Mouse (Mus musculus) erythroblast, adult 5-6 weeks (primary cell): ENCODE data around the gene Foxo6. TPM values are rescaled to one million over a fixed set of nuclear protein-coding genes. Genes with fewer than 3 reads are reported as not detected.

Experiments
- ATAC-seq: replicated peaks from 2 replicates; pipeline ENCODE4 v1.8.0; 2016; ENCODE audit warnings: moderate number of reproducible peaks, mild to moderate bottlenecking, moderate TSS enrichment, inconsistent platforms; ENCODE audit not compliant: poor library complexity, low FRiP score, severe bottlenecking
- total RNA-seq, 2 experiments: library from RNA; stranded (forward) in 1 of 2; stranded (reverse) in 1 of 2; fragments of 150-400 nt in 1 of 2; fragments of 200-764, 138-1000 nt in 1 of 2; gene quantifications; 2 replicates each; pipeline versions ENCODE4 v1.2.3 to v1.2.4; 2015 to 2017; ENCODE audit warnings: low replicate concordance in 2 of 2

The Foxo6 gene
- total RNA-seq, 2 experiments from 2014 or later: not detected

DNA sequence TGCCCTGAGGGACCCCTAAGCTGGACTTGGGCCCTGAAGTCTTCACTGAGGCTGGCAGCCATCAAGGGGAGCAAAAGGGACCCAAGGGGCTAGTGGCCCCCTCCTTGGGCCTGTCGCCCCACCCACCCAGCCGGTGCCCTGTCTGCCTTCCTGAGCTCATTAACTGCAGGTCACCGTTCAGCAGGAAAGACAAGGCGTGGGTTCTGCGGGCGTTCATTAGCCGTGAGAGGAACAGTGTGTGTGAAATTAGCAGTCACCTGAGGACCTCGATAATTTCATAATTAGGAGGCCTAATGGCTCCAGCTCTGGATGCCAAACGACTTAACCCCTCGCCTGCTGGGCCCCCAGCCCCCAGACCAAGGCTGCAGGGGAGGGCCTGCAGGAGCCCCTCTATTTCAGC, 24.9 kb downstream of the Foxo6 start:
- no peak for ATAC-seq

DNA sequence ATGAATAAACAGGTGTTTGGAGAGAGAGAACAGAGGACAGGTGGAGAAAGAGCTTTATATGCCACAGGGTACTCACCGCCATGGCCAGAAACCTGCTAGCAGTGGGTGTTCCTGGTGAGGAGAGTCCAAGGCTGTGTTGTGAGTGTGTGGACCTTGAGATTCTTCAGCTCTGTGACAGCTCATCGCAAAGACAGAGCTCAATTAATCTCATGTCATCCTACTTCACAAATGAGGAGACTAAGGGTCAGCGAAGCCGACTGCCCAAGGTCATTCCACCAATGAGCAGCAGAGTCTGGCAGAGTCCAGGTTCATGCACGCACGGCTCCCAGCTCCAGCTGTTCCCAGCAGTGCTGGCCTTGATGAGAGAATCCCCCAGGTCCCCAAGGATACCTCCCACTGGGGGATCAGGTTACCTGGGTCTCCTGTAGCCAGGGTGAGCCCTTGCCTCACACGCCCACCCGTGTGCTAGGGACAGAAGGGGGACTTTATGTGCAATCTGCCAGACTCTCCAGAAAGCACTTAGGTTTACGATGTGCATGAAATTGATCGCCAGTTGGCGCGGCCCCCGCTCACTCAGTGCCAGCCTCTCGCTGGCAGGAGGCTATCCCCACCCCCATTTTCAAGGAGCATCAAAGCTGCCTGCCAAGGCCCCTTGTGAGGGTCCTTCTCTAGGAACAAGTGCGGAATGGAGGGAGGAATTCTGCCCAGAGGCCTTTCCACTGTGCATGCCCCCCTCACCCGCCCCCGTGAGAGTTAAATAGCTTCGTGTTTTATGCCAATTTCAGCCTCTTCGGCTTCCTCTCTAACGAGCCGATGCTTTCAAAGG, 27.6 kb downstream of the Foxo6 start:
- no peak for ATAC-seq

DNA sequence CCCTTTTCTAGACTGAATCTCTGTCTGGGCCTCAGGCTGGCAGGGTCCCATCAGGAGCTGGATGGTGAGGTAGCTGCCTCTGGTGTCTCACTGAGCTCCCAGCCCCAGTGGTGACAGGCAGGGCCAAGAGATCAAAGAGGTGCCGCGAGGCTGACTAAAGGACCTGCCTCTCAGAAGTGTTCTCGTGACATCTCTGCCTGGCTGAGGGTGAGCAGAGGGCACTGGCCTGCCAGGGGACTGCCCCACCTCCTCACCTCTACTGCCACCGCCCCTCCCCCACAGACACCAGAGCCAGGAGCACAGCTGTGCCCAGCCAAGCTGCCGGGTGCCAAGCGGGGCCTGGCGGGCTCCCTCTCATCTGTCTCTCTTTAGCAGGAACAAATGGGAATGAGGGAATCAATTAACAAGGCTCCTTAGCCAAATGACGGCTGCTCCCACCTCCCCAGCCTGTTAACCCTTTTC, 38.3 kb downstream of the Foxo6 start:
- ATAC-seq: no peak

DNA sequence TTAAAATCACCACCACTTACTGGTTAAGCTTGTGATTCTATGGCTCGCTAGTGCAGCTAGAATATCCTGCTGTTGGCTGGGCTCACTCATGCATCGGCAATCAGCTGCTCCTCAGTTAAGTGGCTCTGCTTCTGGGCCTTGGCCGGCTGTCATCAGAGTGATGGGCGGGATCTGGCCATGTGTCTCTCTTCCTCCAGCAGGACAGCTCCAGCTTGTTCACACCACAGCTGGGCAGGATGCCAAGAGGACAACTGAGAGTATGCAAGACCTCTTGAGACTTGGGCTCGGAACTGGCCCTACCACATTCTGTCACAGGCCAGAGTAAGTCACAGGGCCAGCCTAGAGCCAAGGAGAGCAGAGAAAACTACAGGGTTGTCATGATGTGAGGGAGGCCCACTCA, 39.7 kb downstream of the Foxo6 start:
- no peak for ATAC-seq

DNA sequence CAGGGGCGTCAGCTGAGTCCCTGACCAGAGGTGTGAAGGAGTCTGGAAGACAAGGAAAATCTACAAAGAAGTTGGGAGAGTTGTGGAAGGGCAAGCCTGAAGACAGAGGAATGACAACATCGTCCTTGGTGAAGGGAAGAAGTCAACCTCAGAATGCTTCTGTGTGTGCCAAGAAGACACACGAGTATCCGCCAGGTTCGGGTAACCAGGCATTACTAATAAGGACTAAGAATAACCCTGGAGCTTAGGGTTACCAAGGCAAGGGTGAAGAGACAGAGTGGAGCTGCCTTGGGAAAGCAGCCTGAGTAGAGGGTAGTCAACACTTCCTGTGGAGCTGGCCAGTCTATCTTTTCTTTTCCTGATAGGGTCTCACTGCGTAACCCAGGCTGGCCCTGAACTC, 41.1 kb downstream of the Foxo6 start:
- ATAC-seq: no peak

DNA sequence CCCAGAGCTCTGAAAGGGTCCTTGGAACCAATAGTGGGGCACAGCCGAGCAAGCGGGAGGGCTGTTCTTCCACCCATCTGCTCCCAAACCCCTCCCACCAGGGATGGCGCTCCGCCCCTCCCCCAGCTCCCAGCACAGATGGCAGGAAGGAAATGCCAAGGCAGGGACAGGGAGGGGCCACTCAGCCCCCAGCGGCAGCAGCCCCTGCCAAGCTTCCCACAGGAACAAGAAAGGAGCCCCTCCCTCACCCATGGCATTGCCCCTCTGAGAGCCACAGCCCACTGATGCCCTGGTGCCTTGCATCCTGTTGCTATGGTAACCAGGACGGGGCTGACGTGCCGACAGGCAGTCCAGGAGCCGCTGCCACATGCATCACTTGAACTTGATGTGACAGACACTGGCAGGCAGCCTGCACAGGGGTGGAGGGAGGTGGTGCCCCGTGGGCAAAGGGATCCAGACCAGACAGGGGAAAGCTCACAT, 44.3 kb downstream of the Foxo6 start:
- ATAC-seq: no peak

DNA sequence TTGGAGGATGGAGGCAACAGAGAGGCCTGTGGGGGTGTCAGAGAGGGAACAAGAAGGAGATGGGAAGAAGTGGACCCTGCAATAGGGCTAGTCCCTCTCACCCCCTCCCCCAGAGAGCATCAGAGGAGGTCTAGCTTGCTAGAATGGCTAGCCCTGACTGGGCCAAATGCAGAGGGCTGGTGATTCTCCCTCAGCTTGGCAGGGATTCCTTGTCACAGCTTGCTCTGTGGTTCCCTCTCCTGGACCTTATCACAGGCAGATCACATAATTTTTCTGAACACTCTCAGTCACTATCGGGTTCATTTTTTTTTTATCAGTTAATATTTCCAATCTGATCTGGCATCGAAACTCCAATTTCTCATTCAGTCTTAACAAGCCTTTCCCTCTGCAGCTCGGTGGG, 46.0 kb downstream of the Foxo6 start:
- ATAC-seq: no peak

DNA sequence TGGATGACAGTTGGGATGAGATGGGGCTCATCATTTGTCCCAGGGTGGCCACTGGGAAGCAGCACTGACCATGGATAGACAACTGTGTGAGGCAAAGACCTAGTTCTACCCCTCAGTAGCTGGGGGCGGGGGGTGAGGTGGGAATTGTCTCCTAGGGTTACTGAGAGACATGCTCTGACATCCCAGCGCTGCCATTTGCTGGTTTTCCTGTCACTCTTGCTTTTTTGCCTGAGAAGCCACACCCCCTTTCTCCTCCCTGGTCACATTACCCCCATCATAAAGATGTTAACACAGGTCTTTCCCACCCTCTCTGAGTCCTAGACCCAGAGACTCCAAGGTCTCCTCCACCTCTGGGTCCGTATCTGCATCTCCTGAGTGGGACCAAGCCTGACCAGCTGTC, 47.7 kb downstream of the Foxo6 start:
- no peak for ATAC-seq

DNA sequence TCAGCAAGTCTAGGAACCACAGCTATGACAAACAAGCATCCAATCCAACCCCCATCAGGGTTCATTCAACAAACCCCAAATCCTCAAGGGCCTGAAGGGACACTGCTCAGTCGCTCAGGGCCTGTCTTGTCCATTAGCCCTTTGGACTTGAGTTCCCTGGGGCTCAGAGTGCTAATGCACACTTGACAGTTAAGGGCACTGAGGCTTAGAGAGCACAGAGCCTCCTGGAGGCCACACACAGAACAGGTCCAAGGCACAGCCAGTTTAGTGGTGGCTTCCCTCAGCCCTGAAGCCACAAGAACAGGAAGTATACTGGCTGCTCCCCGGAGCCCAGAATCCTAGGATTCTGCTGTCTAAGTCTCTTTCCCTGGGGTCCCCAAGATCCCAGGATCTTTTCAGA, 53.9 kb downstream of the Foxo6 start:
- ATAC-seq: no peak

DNA sequence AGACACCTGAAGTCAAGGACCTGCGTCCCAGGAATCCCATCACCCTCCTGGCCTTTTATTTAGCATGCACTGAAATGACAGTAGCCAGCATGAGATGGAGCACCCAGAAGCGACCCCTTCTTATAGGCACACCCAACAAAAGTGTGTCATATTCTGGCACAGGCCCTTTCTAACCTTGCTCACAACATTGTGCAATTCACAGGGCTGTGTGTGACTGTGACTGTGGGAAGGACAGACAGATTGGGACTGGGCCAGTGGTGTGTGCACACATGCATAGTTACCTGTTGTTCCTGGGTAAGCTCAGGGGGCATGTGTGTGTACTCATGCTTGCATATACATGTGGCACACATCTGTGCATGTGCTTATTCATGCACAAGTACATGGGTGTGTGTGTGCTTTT, 54.6 kb downstream of the Foxo6 start:
- no peak for ATAC-seq

DNA sequence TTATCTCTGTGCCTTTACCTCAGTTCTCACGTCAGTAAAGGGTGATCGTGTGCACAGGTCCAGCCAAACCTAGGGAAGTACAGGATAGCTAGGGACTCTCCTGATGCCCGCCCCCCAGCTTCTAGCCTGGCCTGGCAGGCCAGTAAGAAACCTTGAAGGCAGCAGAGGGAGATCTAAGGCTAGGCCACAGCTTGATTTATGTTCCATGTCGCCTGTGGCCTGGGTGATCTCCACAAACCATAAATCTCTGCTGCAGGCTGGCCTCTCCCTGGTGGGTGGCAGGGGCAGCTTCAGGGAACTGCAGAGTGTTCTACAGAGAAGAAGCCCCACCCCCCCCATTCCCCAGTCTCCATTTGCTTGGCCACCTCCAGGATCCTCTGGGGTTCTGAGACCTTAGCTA, 55.2 kb downstream of the Foxo6 start:
- no peak for ATAC-seq

DNA sequence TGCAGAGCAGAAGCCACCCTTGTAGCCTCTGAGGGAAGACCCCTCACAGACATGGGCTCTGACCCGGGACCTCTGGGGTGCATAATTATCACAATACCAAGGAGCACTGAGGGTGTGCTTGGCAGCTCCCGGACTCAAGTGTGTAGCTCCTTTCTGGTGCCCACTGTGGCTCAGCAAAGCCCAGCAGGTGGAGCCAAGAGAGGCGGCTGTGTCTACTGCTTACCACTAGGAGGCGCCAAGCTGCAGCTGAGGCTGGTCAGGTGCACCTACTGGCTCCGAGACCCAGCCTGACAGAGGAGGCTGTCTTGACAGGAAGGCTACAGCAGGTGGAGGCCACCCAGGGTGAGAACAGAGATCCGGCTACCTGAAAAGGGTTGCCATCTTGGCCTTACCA, 56.9 kb downstream of the Foxo6 start:
- 0 out of 2 replicates have a peak, but pooled peaks have one; percentile 41 for ATAC-seq

DNA sequence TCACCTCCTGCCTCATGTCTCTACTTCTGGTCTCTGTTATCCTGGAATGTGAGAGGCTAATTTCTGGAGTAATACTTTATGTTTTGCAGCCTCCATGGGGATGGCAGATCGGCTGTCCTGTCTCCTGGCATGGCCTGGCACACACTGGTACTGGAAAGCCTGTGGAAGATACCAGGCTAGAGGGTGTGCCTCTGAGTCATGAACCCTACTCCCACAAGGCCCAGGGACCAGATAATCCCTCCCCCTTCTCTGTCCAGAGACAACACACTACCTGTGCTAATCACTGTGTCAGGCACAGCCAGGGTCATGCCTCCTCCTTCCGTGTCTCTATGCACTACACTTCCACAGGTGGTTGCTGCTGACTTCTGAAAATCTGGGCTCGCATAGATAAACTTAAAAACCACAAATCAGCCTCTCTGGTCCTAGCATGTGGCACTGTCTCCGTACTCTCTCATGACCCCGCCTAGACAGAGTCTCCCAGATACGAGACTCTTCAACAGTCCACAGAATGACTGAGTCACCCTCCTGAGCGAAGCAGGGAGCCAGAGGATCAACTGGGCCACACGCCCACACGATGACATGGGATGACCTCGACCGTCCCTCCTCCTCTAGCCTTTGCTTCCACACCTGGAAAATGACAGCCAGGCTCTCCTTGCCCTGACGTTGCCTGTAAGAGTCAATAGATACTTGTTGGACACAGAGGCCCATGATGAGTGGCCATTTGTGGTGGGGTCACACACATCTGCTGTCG, 57.5 kb downstream of the Foxo6 start:
- no peak for ATAC-seq

DNA sequence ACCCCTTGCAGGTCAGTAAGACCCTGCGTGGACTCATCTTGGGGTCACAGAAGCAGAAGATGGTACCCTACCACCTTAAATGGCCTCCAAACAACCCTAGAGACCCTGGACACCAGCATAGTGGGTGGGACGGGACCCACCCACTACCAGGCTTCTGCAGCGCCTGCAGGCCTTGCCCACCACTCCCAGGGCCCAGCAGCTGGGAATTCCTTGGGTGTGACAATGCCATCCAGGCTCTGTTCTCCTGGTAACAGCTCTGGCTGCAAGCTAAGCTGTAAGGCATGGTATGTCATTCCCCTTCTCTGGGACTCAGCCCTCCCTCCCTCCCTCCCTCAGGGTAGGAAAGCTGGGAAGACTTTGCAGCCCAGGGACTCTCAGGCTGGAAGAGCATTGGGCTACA, 58.5 kb downstream of the Foxo6 start:
- no peak for ATAC-seq

DNA sequence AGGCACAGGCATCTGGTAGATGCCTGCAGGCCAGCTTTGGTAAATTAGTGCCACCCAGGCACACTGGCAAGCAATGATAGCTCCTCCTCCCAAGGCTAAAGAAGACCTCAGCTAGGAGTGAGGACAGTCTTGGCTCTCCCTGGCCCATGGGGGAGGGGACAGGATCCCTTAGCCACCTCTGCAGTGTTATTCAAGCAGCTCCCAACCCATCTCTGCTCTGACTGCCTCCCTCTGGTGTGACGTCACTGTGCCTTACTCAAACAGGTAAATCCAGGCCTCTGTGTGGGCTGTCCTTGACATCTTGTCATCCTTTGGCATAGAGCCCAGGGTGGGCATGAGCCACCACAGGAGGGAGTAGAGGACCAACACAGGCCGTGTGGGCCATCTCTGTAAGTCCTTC, 59.9 kb downstream of the Foxo6 start:
- ATAC-seq: no peak

DNA sequence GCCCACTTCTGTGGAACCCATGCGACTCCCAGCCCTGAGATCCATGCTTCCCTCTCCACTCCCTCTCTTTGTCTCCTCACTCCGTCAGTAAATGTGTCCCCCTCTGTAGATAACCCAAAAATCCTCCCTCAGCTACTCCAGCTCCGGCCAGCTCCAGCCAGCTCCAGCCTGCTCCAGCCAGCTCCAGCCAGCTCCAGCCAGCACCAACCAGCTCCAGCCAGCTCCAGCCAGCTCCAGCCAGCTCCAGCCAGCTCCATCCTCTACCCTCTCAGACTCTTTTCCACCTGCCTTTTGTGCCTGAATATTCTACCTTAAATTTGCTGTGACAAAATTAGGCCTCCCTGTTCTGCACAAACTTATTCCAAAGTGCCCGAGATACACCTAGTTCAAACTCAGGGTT, 60.5 kb downstream of the Foxo6 start:
- no peak for ATAC-seq

DNA sequence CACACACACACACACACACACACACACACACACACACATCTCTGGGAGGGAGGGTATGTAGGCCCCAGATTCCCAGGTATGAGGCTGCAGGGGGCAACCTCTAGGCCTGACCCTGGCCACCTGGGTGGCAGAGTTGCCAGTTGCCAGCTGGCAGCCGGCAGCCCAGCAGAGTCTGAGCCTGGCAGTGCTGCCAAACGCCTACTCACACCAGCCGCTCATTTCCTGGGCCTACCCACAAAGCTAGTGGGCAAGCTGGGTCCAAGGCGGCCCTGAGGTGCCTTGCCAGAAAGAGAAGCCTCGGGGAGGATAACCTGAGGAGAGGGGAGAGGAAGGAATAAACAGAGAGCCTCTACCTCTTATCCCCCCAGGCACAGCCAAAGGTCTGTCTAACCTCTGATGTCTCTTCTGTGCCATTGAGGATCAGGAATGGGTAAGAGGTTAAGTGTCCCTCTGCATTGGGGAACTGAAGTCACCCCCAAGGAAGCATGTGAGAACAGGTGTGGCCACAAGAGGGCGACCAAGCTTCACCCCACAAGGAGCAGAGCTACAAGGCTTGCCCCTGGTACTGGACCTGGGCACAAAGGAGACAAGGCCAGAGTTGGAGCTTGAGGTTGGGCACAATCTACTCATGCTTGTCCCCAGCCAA, 61.9 kb downstream of the Foxo6 start:
- ATAC-seq: 0 out of 2 replicates have a peak, but pooled peaks have one; percentile 19

DNA sequence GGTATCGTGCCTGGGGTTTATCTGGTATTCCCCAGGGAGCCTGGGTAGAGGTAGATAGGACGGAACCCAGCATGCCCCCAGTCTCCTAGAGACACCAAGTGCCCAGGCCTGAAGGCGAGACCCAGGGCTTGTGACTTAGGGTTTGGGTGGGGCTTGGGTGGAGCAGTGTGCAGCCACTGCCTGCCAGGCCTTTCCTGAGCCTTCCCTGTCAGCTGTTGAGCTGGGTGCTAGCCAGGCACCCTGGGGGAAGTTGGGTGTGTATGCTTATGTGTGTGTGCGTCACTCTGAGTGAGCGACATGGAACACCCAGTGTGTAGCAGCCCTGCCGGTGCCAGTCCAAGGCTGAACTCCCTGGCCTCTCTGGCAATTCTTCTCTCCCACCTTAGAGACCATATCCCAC, 63.3 kb downstream of the Foxo6 start:
- ATAC-seq: no peak

DNA sequence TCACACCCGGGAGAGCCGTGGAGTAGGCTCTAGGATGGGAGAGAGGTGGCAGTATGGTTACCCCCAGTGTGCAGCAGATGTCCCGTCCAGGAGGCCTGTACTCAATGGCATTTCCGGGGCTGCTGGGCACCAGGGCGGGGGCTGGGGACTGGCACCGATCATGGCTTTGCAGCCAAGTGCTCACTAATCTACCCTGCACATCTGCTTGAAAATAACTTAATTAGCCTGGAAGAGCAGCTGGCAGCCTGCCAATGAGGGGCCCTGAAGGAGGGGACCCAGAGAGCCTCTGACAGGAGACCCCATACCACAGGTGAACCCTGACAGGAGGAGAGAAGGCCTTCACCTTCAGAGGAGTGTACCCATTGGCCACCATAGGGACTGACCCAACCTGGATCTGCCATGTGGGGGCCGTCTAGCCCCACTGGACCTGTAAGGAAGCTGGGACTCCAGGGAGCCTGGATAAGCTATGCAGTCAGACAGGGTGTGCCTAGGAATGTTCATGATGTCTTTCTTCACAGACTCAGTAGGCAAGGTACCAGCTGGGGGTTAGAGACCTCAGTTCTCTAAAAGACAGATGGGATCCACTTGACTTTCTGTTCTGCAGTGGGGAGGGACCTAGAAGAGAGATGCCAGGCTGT, 63.9 kb downstream of the Foxo6 start:
- no peak for ATAC-seq

DNA sequence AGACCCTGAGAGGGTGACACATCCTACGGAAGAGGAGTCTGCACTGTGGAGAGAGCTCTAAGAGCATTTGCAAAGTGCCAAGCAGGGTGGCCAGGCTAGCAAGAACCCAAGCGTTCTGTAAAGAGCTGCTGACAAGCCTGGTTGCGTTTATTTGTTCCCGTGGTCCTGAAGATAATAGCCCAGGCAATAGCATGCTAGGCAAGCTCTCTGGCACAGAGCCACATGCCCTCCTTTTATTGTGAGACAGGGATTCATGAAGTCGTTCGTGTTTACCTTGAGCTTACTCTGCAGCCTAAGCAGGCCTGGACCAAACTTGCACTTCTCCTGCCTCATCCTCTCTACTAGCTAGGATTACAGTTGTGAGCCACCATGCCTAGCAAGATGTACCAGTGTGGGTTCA, 65.4 kb downstream of the Foxo6 start:
- no peak for ATAC-seq
